Mouse (Mus musculus): ENCODE measurements around the gene Mphosph6.

The Mphosph6 gene

DNA sequence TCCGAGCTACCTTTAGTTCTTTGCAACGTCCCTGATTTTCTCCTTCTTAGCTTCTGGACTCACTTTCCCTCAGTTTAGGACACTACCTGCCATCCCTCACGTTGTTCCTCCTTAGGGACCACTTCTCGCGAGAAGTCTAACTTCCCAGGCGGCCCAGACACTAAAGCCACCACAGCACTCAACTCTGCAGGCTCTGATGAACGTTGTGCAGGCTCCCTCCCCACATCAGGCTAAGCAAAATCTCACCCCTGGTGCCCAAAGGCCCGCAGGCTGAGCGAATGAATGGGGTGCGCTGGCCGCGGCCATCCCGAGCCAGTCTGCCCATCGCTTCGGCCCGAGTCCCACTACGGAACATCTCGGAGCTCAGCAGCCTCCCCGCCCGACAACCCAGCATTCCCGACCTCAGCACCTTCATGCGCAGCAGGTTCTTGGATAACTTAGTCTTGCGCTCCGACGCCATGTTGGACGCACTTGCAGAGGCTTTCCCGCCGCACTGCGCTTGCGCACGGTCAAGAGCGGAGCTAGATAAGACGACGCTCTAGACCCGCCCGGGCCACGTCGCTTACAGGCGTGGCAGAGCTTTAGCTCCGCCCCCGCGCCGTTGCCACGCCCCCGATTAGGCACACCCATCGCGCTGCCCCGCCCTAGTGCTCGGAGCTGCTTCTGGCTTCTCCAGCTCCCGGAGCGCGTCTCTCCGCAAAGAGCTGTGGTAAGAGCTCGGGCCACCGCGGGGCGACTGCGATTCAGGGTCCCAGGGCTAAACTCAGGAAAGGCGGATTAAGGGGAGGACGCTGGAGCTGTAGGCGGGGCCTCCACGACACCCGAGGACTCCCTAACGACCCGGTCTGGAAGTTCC, at the start of gene Mphosph6:
Gene Mphosph6, minus strand, starts transcription at position 501 of the 856 bp plus-strand sequence.
- peak; percentile 97 for DNase-seq

DNA sequence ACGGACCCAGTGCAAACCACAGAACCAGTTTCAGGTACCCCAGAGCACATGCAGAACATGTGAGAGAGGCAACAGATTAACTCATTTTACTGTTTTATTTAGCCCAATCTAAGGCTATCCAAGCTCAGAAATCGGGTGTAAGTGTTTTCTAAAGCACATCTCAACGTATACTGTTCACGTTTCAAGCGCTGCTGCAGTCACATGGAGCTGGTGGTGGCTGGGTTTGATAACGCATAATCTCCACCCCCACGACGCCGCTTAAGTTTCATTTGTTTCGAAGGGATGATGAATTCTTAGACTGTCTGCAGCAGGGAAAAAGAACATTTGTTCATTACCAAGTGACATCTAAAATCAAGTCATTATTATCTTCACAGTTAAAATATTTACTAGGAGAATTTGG, 48.7 kb upstream of the Mphosph6 start:
- DNase-seq = no peak

DNA sequence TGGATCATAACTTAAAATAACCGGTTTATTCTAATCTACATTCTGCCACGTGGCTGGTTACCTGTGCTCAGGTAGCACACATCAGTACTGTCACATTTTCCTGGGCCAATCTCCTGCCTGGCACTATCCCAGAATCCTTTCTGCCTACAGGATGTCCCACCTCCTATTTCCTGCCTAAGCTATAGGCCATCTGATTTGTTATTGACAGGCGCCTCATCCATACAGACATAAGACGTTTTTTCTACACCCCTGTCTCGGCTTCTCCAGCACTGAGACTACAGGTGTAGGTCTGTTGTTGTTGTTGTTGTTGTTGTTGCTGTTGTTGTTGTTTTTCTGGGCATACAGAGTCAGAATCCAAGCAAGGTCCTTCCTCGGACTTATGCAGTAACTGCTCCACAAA, 46.1 kb upstream of the Mphosph6 start:
- no peak for DNase-seq

DNA sequence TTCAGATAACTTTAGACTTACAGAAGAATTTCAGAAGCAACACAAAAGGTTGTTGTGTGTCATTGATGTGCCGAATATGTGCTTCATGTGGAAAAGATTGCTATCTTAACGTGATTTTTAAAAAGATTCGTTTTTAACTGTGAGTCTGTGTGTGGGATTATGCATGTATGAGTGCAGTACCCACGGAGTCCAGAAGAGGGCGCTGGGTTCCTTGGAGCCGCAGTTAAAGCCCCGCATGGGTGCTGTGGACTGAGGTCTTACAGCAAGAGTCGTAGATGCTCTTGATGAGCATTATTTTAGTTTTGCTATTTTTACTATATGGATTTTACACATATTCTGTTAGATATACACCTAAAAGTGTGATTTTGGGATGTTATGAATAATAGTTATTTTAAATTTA, 42.0 kb upstream of the Mphosph6 start:
- DNase-seq = no peak

DNA sequence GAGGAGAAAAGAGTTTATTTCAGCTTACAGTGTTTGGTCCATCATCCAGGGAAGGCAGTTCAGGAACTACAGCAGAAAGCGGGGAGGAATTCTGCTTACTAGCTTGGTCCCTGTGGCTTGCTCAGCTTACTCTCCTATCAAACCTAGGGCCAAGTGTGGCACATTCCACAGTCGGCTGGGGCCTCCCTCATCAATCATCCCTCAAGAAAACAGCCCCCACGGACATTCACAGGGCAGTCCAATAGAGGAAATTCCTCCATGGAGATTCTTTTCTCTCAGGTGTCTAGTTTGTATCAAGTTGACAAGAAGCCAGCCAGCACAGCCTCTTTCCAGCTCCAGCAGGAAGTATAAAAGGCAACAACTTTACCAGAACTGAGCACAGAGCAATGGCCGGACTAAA, 11.8 kb upstream of the Mphosph6 start:
- DNase-seq = no peak

DNA sequence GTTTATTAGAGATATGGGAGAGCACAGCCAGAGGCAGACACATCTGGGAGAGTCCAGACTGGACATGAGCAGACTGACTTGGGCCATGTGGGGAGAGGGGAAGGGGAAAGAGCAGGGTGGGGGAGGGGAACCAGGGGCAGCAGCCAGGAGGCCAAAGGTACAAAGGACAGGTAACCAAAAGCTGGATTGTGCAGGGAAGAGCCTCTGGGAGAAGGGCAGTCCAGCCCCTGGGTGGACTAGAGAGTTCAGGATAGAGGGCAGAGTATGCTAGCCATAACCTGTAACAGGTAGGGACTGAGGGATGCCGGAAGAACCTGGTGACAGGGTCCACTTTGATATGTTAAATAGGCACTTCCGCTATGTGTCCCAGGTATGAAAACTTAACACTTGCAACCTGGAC, 8.9 kb upstream of the Mphosph6 start:
- no peak for DNase-seq

DNA sequence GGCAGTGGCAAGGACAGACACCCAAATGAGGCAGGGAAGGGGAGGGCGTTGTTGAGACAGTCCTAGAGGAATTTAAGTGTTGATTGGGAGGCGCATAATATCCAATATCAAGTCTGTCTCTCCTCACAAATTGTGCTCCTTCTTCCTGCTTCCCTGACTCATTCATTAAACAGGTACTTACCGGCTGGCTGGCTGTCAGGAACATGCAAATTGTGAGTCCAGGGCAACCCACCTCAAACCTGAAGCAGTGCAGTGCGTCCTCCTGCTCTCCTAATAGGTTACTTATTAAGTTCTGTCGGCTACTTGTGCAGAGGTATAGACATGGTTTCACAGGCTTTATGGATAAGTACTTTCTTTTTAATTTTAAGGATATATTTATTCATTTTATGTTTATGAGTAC, 3.7 kb upstream of the Mphosph6 start:
- no peak for DNase-seq

DNA sequence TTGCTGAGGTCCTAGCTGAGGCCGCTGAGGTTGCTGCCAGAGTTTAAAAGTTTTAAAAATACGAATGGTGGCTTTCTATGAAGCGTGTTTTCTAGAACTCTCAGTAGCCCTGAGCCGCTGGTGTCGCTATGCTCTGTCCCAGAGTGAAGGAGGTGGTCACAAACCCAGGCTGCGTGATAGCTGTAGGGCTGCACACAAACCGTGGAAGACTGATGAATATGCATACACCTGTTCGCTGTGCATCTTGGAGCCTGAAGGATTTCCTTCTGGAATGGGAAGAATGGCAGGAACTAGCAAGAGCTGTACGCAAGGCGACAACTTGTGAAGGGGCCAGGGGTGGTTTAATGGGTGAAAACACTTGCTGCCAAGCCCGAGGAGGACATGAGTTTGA, 551 bp upstream of the Mphosph6 start:
- DNase-seq = peak; percentile 18

DNA sequence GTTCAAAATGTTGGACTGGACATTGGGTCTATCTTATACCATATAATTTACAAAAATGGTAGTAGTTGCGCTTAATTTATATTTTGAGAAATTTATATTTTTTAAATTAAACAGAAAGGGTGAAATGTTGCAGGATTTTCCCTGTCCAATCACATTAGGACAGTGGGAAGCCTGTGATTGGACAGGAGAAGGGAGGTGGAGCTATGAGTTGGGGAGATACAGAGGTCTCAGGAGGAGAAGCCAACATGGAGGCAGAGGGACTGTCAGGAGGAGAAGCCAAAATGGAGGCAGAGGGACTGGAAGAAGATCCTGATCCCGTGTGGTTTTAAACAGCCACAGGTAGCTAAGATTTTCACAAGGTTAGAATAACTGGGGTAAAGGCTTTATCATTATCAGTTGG, 3.7 kb downstream of the Mphosph6 start:
- no peak for DNase-seq

DNA sequence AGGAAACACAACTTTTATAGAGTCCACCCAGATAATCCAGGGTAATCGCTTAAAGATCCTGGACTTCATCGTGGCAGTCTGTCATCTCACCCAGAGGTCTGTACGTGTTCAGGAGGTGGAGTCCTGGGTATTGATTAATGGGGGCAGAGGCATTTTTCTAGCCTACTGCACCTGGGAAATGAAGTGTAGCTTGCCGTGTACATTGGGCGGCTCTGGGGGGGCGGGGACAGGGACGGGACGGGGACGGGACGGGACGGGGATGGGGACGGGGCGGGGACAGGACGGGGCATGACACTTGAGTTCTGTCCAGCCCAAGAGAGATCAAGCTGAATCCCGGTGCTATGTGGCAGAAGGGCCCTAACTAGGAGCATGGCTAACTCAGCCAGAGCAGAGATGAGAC, 5.3 kb downstream of the Mphosph6 start:
- DNase-seq = no peak

DNA sequence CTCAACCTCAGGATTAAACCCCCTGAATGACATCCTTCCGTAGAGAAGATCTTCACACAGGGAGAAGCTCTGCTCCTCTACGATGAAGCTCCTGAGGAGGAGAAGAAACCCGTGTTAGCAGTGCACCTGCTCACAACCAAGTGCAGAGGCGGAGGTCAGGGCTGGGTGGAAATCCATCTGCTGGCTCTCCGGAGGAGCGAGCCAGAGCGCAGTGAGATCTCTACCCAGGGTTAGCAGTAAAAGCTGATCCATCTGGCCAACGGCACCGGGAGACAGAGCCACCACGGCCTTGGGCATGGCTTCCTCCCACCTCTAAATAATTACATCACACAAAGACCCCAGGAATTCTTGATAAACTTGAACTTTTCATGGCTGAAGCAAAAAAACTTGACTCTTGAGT, 7.2 kb downstream of the Mphosph6 start:
- DNase-seq = no peak

DNA sequence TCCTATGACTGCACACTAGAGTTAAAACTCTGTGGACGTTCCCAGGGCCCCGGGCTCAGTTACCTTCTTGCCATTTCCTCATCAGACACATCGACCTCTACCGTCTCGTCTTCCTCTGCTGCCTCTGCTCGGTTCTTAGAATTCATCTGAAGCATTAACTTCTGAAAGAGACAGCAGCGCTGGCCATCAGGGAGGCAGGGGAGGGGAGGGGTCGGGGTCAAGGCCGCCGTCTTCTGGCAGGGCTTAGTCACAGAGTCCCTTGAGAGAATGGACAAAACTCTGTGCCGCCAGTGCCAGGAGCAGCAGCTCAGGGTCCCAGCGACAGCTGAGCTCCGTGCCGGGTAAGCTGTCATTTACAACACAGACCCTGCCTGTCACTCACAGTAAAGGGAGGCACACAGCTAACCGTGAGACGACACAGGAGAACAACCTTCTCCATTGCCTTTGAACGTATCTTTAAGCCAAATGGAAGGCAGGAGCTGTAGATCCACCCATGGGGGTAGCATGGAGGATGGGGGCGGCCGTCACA, 9.1 kb downstream of the Mphosph6 start:
- no peak for DNase-seq

DNA sequence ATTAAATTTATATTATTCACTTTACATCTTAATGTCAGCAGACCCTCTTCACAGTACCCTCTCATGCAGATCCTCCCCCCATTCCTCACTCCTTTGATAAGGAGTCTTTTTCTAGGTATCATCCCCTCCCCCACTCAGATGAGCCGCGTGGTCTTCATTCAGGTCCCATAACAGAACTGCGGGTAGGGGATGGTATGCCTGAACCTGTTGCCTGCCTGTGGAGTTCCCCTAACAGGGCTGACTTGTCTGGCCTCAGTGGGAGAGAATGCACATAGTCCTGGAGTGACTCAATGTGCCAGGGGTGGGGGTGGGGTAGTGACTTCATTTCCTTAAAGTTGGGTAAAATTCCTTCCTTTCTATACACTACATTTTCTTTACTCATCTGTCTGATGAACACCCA, 15.3 kb downstream of the Mphosph6 start:
- DNase-seq = no peak

DNA sequence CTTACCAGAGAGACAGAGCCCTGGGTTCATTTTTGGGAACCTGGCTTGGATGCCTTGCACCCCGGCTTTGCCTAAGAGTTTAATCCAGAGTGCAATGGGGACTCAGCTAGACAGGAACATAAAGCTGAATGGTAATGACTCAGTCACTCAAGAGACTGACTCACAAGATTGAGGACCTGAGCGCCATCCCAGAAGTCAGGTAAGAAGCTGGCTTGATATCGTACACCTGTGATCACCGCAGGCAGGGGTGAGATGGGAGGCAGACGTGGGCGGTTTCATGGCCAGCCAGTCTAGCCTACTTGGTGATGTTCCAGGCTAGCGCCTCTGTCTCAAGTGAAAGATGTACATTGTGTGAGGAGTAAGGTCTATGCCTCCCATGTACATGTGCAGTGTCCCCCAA, 18.7 kb downstream of the Mphosph6 start:
- no peak for DNase-seq

DNA sequence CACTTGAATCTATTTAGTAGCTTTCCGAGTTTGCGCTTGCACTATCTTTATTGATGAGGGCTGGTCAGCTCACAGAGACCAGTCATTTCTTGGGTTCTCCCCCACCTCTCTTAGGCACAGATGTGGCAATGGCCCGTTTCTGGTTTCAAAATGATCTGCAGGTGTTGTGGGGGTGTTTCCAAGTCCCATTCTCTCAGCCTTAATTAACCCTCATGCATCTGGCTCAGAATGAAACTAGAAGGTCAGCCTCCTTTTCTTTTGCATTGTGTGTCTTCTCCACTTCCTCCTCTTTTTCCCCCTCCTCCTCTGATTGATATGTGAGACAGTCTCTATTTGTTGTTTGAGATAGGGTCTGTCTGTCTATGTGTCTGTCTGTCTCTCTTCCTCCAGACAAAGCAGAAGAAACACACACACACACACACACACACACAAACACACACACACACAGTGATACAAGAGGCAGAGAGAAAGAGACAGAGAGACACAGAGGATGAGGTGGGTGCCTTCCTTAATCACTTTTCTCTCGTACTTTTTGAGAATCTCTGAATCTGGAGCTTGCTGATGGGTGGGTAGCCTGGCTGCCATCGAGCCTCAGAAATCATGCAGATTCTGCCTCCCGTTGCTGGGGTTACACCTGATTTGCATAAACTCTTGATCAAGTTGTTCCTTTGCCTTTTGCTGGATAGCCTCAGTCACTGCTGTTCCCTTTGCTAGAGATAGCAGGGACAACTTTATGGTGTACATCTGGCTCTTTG, 20.2 kb downstream of the Mphosph6 start:
- DNase-seq = no peak

DNA sequence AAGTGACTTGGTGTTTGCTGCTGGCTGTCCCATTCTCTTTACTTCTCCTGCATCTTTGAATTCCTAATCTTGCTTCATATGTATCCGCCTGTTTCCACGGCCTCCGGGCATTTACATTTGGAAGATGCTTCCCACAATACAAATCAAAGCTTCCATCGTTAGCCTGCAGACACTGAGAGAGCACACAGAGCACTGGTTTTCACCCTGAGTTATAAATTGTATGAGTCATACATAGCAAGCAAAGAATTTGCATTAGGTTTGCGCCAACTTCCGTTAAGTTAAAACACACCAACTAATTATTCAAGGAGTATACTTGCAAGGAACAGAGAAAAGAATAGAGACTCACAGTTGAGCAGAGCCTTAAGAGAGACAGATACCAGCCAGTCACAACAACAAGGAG, 22.4 kb downstream of the Mphosph6 start:
- no peak for DNase-seq

DNA sequence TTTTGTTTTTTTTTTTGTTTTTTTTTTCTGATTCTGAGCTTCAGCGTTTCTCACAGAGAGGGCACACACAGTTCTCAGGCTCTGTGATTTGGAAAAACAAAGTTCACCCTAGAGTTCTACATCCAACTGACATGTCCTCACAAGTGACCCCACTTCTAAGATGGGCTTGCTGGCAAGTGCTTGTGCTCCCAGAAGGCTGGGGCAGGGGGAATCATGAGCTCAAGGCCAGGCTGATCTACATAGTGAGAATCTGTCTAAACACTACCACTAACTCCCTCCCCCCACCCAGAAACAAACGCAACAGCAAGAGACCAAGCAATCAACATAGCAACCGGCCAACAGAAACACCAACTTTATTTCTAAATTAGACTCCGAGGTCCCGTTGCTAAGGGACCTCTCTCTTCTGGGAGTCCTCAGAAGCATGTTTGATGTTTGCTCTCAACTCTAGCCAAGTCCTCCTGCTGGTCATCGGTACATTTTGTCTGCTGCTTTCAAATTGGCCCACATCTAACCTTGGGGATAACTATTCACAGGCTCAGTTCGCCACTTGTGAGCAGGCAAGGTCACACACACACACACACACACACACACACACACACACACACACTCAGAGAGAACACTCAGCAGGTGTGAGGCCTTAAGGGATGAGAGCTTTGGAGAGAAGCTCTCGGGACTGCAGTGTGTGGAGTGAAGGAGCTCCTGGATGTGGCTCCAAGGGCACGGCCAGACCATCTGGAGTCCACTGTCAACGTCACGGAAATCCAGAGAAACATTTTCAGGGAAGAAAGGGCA, 23.0 kb downstream of the Mphosph6 start:
- DNase-seq = no peak

DNA sequence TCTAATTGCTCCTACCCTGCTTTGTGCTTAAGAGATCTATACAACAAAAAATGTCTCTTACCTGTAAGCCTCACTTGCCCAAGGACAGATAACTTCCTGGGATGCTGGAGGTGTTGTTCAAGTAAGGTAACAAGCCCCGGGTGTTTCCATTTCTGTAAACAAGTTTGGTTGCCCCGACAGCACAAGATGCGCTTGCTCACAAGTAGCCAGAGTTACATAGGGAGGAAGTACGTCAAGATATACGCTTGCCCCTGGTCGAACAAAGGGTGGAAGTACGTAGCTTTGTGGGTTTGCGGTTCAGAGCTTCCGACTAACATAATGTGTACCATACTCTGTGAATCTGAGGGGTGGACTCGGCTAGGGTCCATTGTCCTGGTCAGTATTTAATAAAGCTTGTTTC, 25.7 kb downstream of the Mphosph6 start:
- no peak for DNase-seq

DNA sequence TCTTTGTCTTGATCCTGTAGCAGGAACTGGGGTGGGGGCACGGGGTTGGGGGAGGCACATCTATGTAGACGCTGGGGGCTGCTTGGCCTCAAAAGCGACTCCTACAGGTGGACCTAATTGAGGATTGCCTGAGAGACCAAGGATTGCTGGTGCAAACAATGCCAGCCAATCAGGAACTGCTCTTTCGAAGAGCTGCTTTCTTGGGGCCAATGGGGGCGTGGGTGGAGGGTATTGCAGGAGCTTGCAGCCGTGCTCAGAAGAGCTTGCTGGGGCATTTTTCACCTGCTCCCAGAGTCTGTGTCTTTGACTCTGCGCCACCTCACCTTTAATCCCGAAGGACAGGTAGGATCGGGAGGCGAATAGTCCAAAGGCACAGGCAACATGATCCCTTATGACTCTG, 26.1 kb downstream of the Mphosph6 start:
- DNase-seq = no peak

DNA sequence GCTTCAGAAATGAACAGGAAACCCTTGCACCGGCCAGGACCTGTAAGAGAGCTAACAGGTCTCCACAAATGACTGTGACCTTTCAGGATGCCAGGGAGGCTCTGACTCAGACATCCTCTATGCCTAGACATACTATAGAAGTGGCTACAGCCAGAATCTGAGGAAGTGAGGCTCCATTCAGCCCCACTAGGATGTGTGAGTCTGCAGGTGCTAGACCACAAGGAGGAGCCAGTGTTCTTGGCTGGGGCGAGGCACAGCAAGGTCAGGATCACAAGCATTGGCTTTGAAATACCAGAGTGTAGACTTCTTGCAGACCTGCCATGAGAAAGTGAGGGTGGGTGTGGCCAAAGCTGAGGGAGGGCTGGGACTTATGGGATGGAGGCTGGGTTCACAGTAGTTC, 29.1 kb downstream of the Mphosph6 start:
- peak; percentile 13 for DNase-seq

DNA sequence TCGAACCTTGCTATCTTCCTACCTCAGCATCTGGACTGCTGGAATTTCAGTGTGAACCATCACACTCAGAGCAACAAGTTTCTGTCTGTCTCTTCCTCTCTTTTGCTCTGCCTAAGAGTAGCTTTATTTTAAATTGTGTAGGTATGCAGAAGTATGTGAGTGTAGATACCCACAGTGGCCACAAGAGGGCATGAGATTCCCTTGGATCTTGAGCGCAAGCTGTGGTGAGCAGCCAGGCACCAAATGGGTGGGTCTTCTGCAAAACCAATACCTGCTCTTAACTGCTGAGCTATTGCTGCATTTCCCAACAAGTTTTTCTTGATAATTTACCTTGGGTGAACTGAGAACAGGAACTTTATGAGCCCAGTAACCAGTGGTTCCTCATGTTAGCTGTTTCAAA, 29.6 kb downstream of the Mphosph6 start:
- peak; percentile 38 for DNase-seq

DNA sequence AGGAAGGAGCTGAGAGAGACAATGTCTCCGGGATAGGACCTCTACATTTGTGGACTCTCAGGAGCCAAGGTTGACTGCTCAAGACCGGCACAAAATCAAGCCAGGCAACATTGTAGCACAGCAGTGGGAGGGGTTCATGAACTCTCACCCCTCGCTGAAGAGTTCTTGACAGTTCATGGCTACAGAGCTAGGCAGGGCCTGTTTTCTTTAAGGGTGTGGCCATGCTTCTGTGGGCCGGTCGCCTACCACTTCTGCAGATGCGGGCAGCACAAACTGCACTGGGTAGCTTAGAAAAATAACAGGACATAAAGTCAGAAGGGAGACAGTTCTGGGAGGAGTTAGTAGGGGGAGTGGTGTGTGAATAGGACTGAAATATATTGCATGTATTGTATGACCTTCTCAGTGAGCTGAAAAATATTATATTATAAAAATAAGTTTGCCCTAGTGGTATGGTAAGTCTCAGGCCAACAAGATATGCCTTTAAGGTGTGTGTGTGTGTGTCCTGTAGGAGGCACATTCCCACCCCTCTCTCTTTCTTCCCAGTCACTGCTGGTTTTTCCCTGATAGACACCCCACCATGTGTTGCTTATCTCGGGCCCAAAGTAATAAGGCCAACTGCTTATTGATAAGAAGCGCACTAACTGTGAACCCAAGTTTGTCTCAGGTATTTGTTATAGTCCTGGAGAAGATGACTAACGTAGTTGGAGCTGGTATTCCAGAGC, 30.5 kb downstream of the Mphosph6 start:
- DNase-seq = no peak

DNA sequence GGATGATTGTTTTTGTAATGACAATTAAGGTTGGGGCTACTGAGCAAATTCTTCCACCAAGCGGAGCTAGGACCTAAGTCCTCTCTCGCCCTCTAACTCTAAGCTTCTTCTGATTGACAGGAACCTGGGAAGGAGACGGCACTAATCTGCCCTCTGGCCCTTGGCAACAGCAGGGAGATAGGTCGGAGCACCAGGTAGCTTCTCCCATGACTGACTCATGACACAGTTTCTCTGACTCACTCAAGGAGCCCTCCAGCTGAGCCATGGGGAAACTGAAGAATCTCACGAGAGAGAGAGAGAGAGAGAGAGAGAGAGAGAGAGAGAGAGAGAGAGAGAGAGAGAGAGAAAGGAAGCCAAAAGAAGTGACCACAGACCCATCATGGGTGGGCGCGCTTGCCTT, 32.8 kb downstream of the Mphosph6 start:
- DNase-seq = no peak

All from thymus, postnatal 14 days (tissue).